Mouse (Mus musculus): ENCODE data around the gene Fitm1. TPM values are rescaled to one million over a fixed set of nuclear protein-coding genes. Genes with fewer than 3 reads are reported as not detected.

The Fitm1 gene
- total and polyA plus RNA-seq, 2 experiments = 7.5 to 45.7 TPM

GRCm38 (mm10) chr14:55570588-55570987 is 4.8 kb upstream of the Fitm1 start:
- WGBS = 84% methylated on average over 2 of the region's 2 CpGs
- 0 out of 2 replicates have a peak overlapping the region, but pooled peaks have one; percentile 18 for H3K27ac ChIP-seq (replicated peaks; ENCODE audit: insufficient read depth, low read depth, low read length)
- H3K36me3 ChIP-seq (ENCODE audit: control insufficient read depth, insufficient read depth, low read length) = peaks cover 37% of the 10 kb centered on the region

DNA sequence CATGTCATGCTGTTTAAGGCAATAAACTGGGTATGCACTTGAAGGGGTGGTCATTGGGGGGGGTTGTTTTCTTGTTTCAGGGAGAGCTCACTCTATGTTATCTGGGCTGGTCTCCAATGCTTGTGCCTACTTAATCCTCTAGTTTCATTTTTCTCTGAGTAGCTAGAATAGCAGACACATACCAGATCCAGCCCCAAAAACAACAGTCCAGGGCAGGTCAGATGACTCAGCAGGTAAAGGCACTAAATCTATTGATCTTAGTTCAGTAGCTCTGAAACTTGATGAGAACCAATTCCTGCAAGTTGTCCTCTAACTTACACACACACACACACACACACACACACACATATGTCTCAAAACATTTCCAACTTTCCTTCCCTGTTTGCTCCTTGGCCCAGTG is 3.7 kb upstream of the Fitm1 start:
- Histone ChIP-seq H3K27ac (replicated peaks; ENCODE audit: insufficient read depth, low read depth, low read length) (peak overlapping the region; percentile 16; the same call in 1 of the 2 replicates), H3K9ac (ENCODE audit: low read depth, low read length) (no peak overlapping the region), H3K4me3 (ENCODE audit: insufficient read depth, low read depth, low read length) (no peak overlapping the region), H3K79me2 (ENCODE audit: control insufficient read depth, insufficient read depth, low read length) (0 out of 2 replicates have a peak, but pooled peaks cover 2% of the 10 kb centered on the region), H3K27me3 (ENCODE audit: control insufficient read depth, insufficient read depth, low read length) (no peaks in the 10 kb centered on the region), H3K36me3 (ENCODE audit: control insufficient read depth, insufficient read depth, low read length) (peaks cover 27% of the 10 kb centered on the region), H3K4me1 (ENCODE audit: control insufficient read depth, insufficient read depth, low read length) (peaks cover 9% of the 10 kb centered on the region)
- TF ChIP-seq CTCF (IDR thresholded peaks at IDR 0.05; ENCODE audit: low read depth, low read length) (no peak), POLR2A (IDR thresholded peaks at IDR 0.05; ENCODE audit: extremely low read depth, insufficient read depth, low read length) (no peak)
- peak; percentile 76 for DNase-seq (ENCODE audit: extremely low read depth, low read depth, low spot score)

More at GRCm38 (mm10) chr14:55570588-55570987, 4.8 kb upstream of the Fitm1 start:
- Histone ChIP-seq H3K9ac (ENCODE audit: low read depth, low read length) (no peak overlapping the region), H3K4me1 (ENCODE audit: control insufficient read depth, insufficient read depth, low read length) (peaks cover 16% of the 10 kb centered on the region), H3K4me3 (ENCODE audit: insufficient read depth, low read depth, low read length) (no peak overlapping the region), H3K27me3 (ENCODE audit: control insufficient read depth, insufficient read depth, low read length) (no peaks in the 10 kb centered on the region), H3K79me2 (ENCODE audit: control insufficient read depth, insufficient read depth, low read length) (no peaks in the 10 kb centered on the region)
- no peak for DNase-seq (ENCODE audit: extremely low read depth, low read depth, low spot score)
- no peak for TF ChIP-seq POLR2A (IDR thresholded peaks at IDR 0.05; ENCODE audit: extremely low read depth, insufficient read depth, low read length)

- Histone ChIP-seq H3K4me1 (ENCODE audit: control insufficient read depth, insufficient read depth, low read length) (peaks cover 2% of the 10 kb centered on the region), H3K27me3 (ENCODE audit: control insufficient read depth, insufficient read depth, low read length) (no peaks in the 10 kb centered on the region), H3K9ac (ENCODE audit: low read depth, low read length) (peak overlapping the region; percentile 49), H3K4me3 (ENCODE audit: insufficient read depth, low read depth, low read length) (peak overlapping the region; percentile 45), H3K79me2 (ENCODE audit: control insufficient read depth, insufficient read depth, low read length) (0 out of 2 replicates have a peak, but pooled peaks cover 9% of the 10 kb centered on the region), H3K36me3 (ENCODE audit: control insufficient read depth, insufficient read depth, low read length) (peaks cover 5% of the 10 kb centered on the region; the same call in 1 of the 2 replicates), H3K27ac (replicated peaks; ENCODE audit: insufficient read depth, low read depth, low read length) (peak overlapping the region; percentile 85)
- TF ChIP-seq CTCF (IDR thresholded peaks at IDR 0.05; ENCODE audit: low read depth, low read length) = no peak
- TF ChIP-seq POLR2A (IDR thresholded peaks at IDR 0.05; ENCODE audit: extremely low read depth, insufficient read depth, low read length) = no peak
- 49% methylated on average over 13 of the region's 13 CpGs for WGBS
- DNase-seq (ENCODE audit: extremely low read depth, low read depth, low spot score) = peak; percentile 69
These were observed 294 bp downstream of the Fitm1 start for GRCm38 (mm10) chr14:55575711-55576110.

GRCm38 (mm10) chr14:55576376-55576775 is 959 bp downstream of the Fitm1 start:
- H3K36me3 ChIP-seq (ENCODE audit: control insufficient read depth, insufficient read depth, low read length) = peaks cover 7% of the 10 kb centered on the region; the same call in 1 of the 2 replicates
- H3K4me3 ChIP-seq (ENCODE audit: insufficient read depth, low read depth, low read length) = peak overlapping the region; percentile 37; the same call in 1 of the 2 replicates
- no peak for TF ChIP-seq POLR2A (IDR thresholded peaks at IDR 0.05; ENCODE audit: extremely low read depth, insufficient read depth, low read length)
- no peak for TF ChIP-seq CTCF (IDR thresholded peaks at IDR 0.05; ENCODE audit: low read depth, low read length)
- H3K9ac ChIP-seq (ENCODE audit: low read depth, low read length) = peak overlapping the region; percentile 17; the same call in 1 of the 2 replicates
- DNase-seq (ENCODE audit: extremely low read depth, low read depth, low spot score) = no peak
- H3K27me3 ChIP-seq (ENCODE audit: control insufficient read depth, insufficient read depth, low read length) = no peaks in the 10 kb centered on the region
- WGBS = 86% methylated on average over 16 of the region's 16 CpGs
- H3K79me2 ChIP-seq (ENCODE audit: control insufficient read depth, insufficient read depth, low read length) = 0 out of 2 replicates have a peak, but pooled peaks cover 9% of the 10 kb centered on the region
- peaks cover 2% of the 10 kb centered on the region for H3K4me1 ChIP-seq (ENCODE audit: control insufficient read depth, insufficient read depth, low read length)
- peak overlapping the region; percentile 85; the same call in 1 of the 2 replicates for H3K27ac ChIP-seq (replicated peaks; ENCODE audit: insufficient read depth, low read depth, low read length)

- Histone ChIP-seq H3K4me3 (ENCODE audit: insufficient read depth, low read depth, low read length) (peak within 1 kb of the TSS; percentile 81), H3K9ac (ENCODE audit: low read depth, low read length) (peak within 1 kb of the TSS; percentile 89), H3K36me3 (ENCODE audit: control insufficient read depth, insufficient read depth, low read length) (peaks cover 10% of the 10 kb centered on the region; the same call in 1 of the 2 replicates), H3K79me2 (ENCODE audit: control insufficient read depth, insufficient read depth, low read length) (0 out of 2 replicates have a peak, but pooled peaks cover 9% of the 10 kb centered on the region), H3K27ac (replicated peaks; ENCODE audit: insufficient read depth, low read depth, low read length) (peak within 1 kb of the TSS; percentile 89), H3K4me1 (ENCODE audit: control insufficient read depth, insufficient read depth, low read length) (peaks cover 2% of the 10 kb centered on the region), H3K27me3 (ENCODE audit: control insufficient read depth, insufficient read depth, low read length) (no peaks in the 10 kb centered on the region)
- peak; percentile 60; the same call in 1 of the 2 replicates for TF ChIP-seq POLR2A (IDR thresholded peaks at IDR 0.05; ENCODE audit: extremely low read depth, insufficient read depth, low read length)
- TF ChIP-seq CTCF (IDR thresholded peaks at IDR 0.05; ENCODE audit: low read depth, low read length) = no peak
- DNase-seq (ENCODE audit: extremely low read depth, low read depth, low spot score) = peak; percentile 84
- under 1% methylated on average over 32 of the region's 32 CpGs for WGBS
These were observed 2.7 kb downstream of the Fitm1 start, which contains the start of gene Psme1 for GRCm38 (mm10) chr14:55577871-55578667. Gene Psme1, plus strand, starts transcription at chr14:55578123.
